Mouse (Mus musculus): ENCODE measurements around the gene Iars. TPM values are rescaled to one million over a fixed set of nuclear protein-coding genes. Genes with fewer than 3 reads are reported as not detected.

Iars gene
- polyA plus RNA-seq (2017; shearing (Covaris generic)) = 10 to 100 TPM; 39.6 to 64.8 TPM

DNA sequence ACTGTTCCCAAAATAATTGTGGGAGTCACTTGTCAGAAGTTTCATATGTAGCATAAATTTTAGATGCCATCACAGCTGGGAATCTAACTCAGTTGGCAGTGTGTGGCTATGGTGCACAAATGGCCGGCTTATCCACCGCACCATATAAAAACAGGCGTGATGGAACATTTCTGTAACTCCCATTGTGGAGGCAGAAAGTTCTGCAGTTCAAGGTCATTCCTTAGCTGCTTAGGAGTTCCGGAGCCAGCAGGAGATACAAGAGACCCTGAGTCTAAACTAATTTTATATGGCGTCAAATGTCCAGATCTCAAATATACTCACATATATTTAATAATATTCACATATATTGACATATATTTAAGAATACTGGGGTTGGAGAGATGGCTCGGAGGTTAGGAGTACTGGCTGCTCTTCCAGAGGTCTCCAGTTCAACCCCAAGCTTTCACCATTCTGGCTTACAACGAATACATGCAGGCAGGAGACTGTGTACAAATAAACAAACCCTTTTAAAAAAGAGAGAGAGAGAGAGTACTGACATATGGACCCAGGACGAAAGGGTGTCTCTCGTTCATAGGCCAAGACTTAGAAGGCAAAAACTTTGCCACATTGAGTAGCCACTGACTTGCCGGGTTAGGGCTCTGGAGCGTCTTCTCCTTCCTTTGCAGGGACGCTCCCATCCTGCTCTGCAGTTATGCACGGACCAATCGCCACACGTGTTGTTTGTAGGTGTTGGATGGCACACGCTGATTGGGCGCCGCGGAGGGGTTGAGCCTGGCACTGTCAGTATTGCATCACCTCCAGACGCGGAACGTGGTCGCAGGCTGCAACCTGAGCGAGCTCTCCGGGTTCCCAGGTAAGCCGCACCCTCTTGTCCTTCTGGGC is at the start of gene Iars:
Iars (plus strand) TSS at position 750 of the 882 bp plus-strand sequence.

DNA sequence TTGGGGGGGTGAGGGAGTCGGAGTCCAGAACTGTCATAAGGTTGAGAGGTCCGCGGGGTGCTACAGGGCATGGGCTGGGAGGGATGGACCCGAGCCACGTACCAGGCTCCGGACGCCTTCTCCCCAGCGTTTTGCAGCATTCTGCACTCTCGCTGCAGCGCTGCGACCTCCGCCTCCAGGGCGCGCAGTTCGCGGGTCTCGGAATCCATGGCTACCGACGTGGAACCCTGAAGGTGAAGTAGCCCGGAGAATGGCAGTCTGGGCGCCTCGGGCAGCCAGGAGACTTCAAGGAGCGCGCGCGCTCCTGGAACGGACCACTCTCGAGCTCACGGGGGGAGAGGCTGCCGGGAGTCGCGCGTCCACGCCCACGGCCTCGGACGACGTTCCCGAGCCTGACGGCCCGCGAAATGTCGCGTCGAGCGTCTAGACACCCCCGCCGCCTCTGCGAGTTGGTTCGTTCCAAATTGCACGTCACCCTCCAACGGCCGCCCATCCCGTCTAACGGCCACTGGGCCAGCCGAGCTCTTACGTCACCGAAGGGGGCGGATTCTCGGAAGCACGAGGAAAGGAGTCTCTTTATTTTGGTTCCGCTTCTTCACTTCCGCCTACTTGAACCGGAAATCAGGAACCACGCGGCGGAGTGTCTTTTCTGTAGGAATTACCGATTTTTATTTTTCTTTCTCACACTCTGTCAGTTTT is 29.3 kb upstream of the Iars start, which contains the start of the genes Cenpp and Nol8:
Cenpp (minus strand) TSS at position 305 of the 699 bp plus-strand sequence.
Nol8 (plus strand) TSS at position 598 of the 699 bp plus-strand sequence.

Other genes starting within 250 kb of the Iars start
- gene Tes3-ps, start 188.8 kb upstream of the Iars start, polyA plus RNA-seq (2017; shearing (Covaris generic)) = 1 to 10 TPM; 3.2 to 6.7 TPM
- under 1 TPM in 1 of 2 experiments, not detected in 1; 0.13 TPM for gene Ecm2, start 177.3 kb upstream of the Iars start, polyA plus RNA-seq (2017; shearing (Covaris generic))
- gene Aspn, start 137.7 kb upstream of the Iars start, polyA plus RNA-seq (2017; shearing (Covaris generic)) = not detected
- 1 to 10 TPM in 1 of 2 experiments, under 1 TPM in 1; 0.12 to 2.2 TPM for gene Omd, start 99.6 kb upstream of the Iars start, polyA plus RNA-seq (2017; shearing (Covaris generic))
- gene Ogn, start 74.1 kb upstream of the Iars start, polyA plus RNA-seq (2017; shearing (Covaris generic)) = under 1 TPM in 1 of 2 experiments, not detected in 1; 0.14 TPM
- 1 to 10 TPM; 1.1 to 1.3 TPM for gene Cenpp, start 29.3 kb upstream of the Iars start, polyA plus RNA-seq (2017; shearing (Covaris generic))
- gene Nol8, start 29.0 kb upstream of the Iars start, polyA plus RNA-seq (2017; shearing (Covaris generic)) = 10 to 100 TPM; 36.0 to 43.5 TPM
- not detected for gene Gm30302, start 116.9 kb downstream of the Iars start, polyA plus RNA-seq (2017; shearing (Covaris generic))

Measured in inflammation-experienced regulatory T-cells (primary cell).